Mouse (Mus musculus) MEL (cell line): Measurements from ENCODE around the gene Rps15. TPM values are rescaled to one million over a fixed set of nuclear protein-coding genes. Genes with fewer than 3 reads are reported as not detected.
A peak's percentile ranks its signal among the peaks of the same experiment; 100 is the strongest.

ENCODE experiments used
- DNase-seq: peaks from one replicate; pipeline ENCODE4 v3.0.0; 2011; ENCODE audit warnings: low read depth, low spot score
- H3K27ac ChIP-seq: 2 replicates; pipeline ENCODE4 v1.5.1; 2012; ENCODE audit warnings: low read depth, mild to moderate bottlenecking, control low read depth, low read length, moderate library complexity; ENCODE audit not compliant: control insufficient read depth
- H3K27me3 ChIP-seq, 2 experiments: fragments of 150-350 bp in 1 of 2; sonication (generic) in 1 of 2; 2 replicates each; pipeline ENCODE4 v1.6.1; 2012; ENCODE audit warnings: low read length in 2 of 2, mild to moderate bottlenecking in 2 of 2, improper control_type of control experiment in 1 of 2, moderate library complexity in 1 of 2; ENCODE audit not compliant: insufficient read depth in 2 of 2, control insufficient read depth in 1 of 2
- H3K36me3 ChIP-seq, 2 experiments: 2 replicates each; pipeline ENCODE4 v1.6.1; 2012 to 2014; ENCODE audit warnings: low read length in 2 of 2, improper control_type of control experiment in 1 of 2, inconsistent platforms in 1 of 2, mild to moderate bottlenecking in 1 of 2; ENCODE audit not compliant: insufficient read depth in 2 of 2, control insufficient read depth in 1 of 2
- H3K4me1 ChIP-seq, 2 experiments: fragments of 150-350 bp in 1 of 2; sonication (generic) in 1 of 2; 2 replicates each; pipeline ENCODE4 v1.6.1; 2012; ENCODE audit warnings: low read length in 2 of 2, improper control_type of control experiment in 1 of 2, mild to moderate bottlenecking in 1 of 2; ENCODE audit not compliant: insufficient read depth in 2 of 2, control insufficient read depth in 1 of 2
- H3K4me3 ChIP-seq, 2 experiments: fragments of 150-350 bp in 1 of 2; sonication (generic) in 1 of 2; 2 replicates each; pipeline ENCODE4 v1.5.1; 2012; ENCODE audit warnings: low read depth in 2 of 2, low read length in 2 of 2, mild to moderate bottlenecking in 2 of 2, moderate library complexity in 2 of 2, control low read depth in 1 of 2, improper control_type of control experiment in 1 of 2; ENCODE audit not compliant: control insufficient read depth in 1 of 2, insufficient read depth in 1 of 2
- H3K79me2 ChIP-seq: 2 replicates; pipeline ENCODE4 v1.6.1; 2012; ENCODE audit warnings: mild to moderate bottlenecking, low read length, moderate library complexity; ENCODE audit not compliant: control insufficient read depth, poor library complexity, insufficient read depth
- H3K9ac ChIP-seq: 2 replicates; pipeline ENCODE4 v1.6.1; 2012; ENCODE audit warnings: low read depth, mild to moderate bottlenecking, control low read depth, low read length, moderate library complexity; ENCODE audit not compliant: control insufficient read depth, poor library complexity, severe bottlenecking
- H3K9me3 ChIP-seq: fragments of 150-350 bp; sonication (generic); replicated peaks from 2 replicates; pipeline ENCODE4 v1.6.1; 2012; ENCODE audit warnings: mild to moderate bottlenecking, low read length, improper control_type of control experiment, moderate library complexity; ENCODE audit not compliant: insufficient read depth
- CHD1 ChIP-seq: IDR thresholded peaks from 2 replicates; pipeline ENCODE4 v1.6.1; 2012; ENCODE audit warnings: low read depth, mild to moderate bottlenecking, inconsistent platforms, low read length, improper control_type of control experiment
- CTCF ChIP-seq, 3 experiments: IDR thresholded peaks in 2 of 3; conservative IDR thresholded peaks in 1 of 3; 2 replicates each; pipeline ENCODE4 v1.5.1; 2011 to 2012; ENCODE audit warnings: low read length in 3 of 3, low read depth in 2 of 3, mild to moderate bottlenecking in 2 of 3, improper control_type of control experiment in 1 of 3, inconsistent platforms in 1 of 3, mixed read lengths in 1 of 3, moderate library complexity in 1 of 3; ENCODE audit not compliant: control insufficient read depth in 1 of 3, insufficient read depth in 1 of 3, poor library complexity in 1 of 3, severe bottlenecking in 1 of 3
- E2F4 ChIP-seq: IDR thresholded peaks from 2 replicates; pipeline ENCODE4 v1.6.1; 2011; ENCODE audit warnings: low read depth, low read length, improper control_type of control experiment, borderline replicate concordance
- EP300 ChIP-seq, 2 experiments: IDR thresholded peaks; 2 replicates each; pipeline ENCODE4 v1.6.1; 2011; ENCODE audit warnings: improper control_type of control experiment in 2 of 2, low read length in 2 of 2, low read depth in 1 of 2, mild to moderate bottlenecking in 1 of 2
- ETS1 ChIP-seq: IDR thresholded peaks from 2 replicates; pipeline ENCODE4 v1.6.1; 2012; ENCODE audit warnings: low read depth, mild to moderate bottlenecking, inconsistent platforms, low read length, improper control_type of control experiment, moderate library complexity
- GABPA ChIP-seq: IDR thresholded peaks from 2 replicates; pipeline ENCODE4 v1.6.1; 2012; ENCODE audit warnings: low read depth, mild to moderate bottlenecking, inconsistent platforms, low read length, improper control_type of control experiment, moderate library complexity
- HCFC1 ChIP-seq: IDR thresholded peaks from 2 replicates; pipeline ENCODE4 v1.6.1; 2012; ENCODE audit warnings: low read depth, mild to moderate bottlenecking, inconsistent platforms, low read length, improper control_type of control experiment, moderate library complexity
- KAT2A ChIP-seq: conservative IDR thresholded peaks from 2 replicates; pipeline ENCODE4 v1.6.1; 2012; ENCODE audit warnings: low read depth, low read length, improper control_type of control experiment, inconsistent platforms
- MAFK ChIP-seq: IDR thresholded peaks from 2 replicates; pipeline ENCODE4 v1.6.1; 2011; ENCODE audit warnings: low read depth, mild to moderate bottlenecking, low read length, improper control_type of control experiment, borderline replicate concordance
- MAX ChIP-seq: IDR thresholded peaks from 2 replicates; pipeline ENCODE4 v1.6.1; 2011; ENCODE audit warnings: low read length, improper control_type of control experiment
- MAZ ChIP-seq: IDR thresholded peaks from 2 replicates; pipeline ENCODE4 v1.6.1; 2012; ENCODE audit warnings: low read depth, mild to moderate bottlenecking, inconsistent platforms, low read length, improper control_type of control experiment
- MEF2A ChIP-seq: IDR thresholded peaks from 2 replicates; pipeline ENCODE4 v1.6.1; 2014; ENCODE audit warnings: low read depth, mild to moderate bottlenecking, inconsistent platforms, low read length, improper control_type of control experiment; ENCODE audit not compliant: poor library complexity, insufficient replicate concordance, severe bottlenecking; ENCODE audit errors: extremely low read depth
- MXI1 ChIP-seq: IDR thresholded peaks from 2 replicates; pipeline ENCODE4 v1.6.1; 2011; ENCODE audit warnings: mild to moderate bottlenecking, low read depth, low read length, improper control_type of control experiment
- MYB ChIP-seq: IDR thresholded peaks from 2 replicates; pipeline ENCODE4 v1.6.1; 2011; ENCODE audit warnings: mild to moderate bottlenecking, low read depth, low read length, improper control_type of control experiment
- MYC ChIP-seq: IDR thresholded peaks from 2 replicates; pipeline ENCODE4 v1.6.1; 2011; ENCODE audit warnings: low read depth, mild to moderate bottlenecking, low read length, improper control_type of control experiment, moderate library complexity
- NELFE ChIP-seq: IDR thresholded peaks from 2 replicates; pipeline ENCODE4 v1.6.1; 2011; ENCODE audit warnings: low read depth, low read length, improper control_type of control experiment
- POLR2A ChIP-seq, 2 experiments: IDR thresholded peaks; 2 replicates each; pipeline ENCODE4 v1.6.1; 2011 to 2012; ENCODE audit warnings: low read length in 2 of 2, mild to moderate bottlenecking in 2 of 2, control low read depth in 1 of 2, improper control_type of control experiment in 1 of 2, low read depth in 1 of 2, moderate library complexity in 1 of 2; ENCODE audit not compliant: control insufficient read depth in 1 of 2, insufficient read depth in 1 of 2, poor library complexity in 1 of 2
- POLR2AphosphoS2 ChIP-seq: IDR thresholded peaks from 2 replicates; pipeline ENCODE4 v1.6.1; 2011; ENCODE audit warnings: low read length, improper control_type of control experiment
- POLR2AphosphoS5 ChIP-seq: IDR thresholded peaks from 2 replicates; pipeline ENCODE4 v1.6.1; 2012; ENCODE audit warnings: low read depth, borderline replicate concordance, mild to moderate bottlenecking, inconsistent platforms, low read length, moderate library complexity, mixed read lengths
- RAD21 ChIP-seq: IDR thresholded peaks from 2 replicates; pipeline ENCODE4 v1.6.1; 2011; ENCODE audit warnings: mild to moderate bottlenecking, low read depth, low read length, improper control_type of control experiment
- RCOR1 ChIP-seq: IDR thresholded peaks from 2 replicates; pipeline ENCODE4 v1.6.1; 2012; ENCODE audit warnings: low read depth, mild to moderate bottlenecking, inconsistent platforms, low read length, improper control_type of control experiment
- SIN3A ChIP-seq: IDR thresholded peaks from 2 replicates; pipeline ENCODE4 v1.6.1; 2012; ENCODE audit warnings: low read length, improper control_type of control experiment, inconsistent platforms
- SMC3 ChIP-seq: IDR thresholded peaks from 2 replicates; pipeline ENCODE4 v1.6.1; 2011; ENCODE audit warnings: low read depth, low read length, improper control_type of control experiment
- TAL1 ChIP-seq: IDR thresholded peaks from 2 replicates; pipeline ENCODE4 v1.6.1; 2012; ENCODE audit warnings: mild to moderate bottlenecking, inconsistent platforms, low read length, moderate library complexity, mixed read lengths
- TCF12 ChIP-seq: IDR thresholded peaks from 2 replicates; pipeline ENCODE4 v1.6.1; 2014; ENCODE audit warnings: low read depth, mild to moderate bottlenecking, inconsistent platforms, low read length, improper control_type of control experiment, moderate library complexity
- UBTF ChIP-seq: IDR thresholded peaks from 2 replicates; pipeline ENCODE4 v1.6.1; 2012; ENCODE audit warnings: low read depth, mild to moderate bottlenecking, inconsistent platforms, low read length, improper control_type of control experiment, moderate library complexity, borderline replicate concordance; ENCODE audit not compliant: insufficient read depth
- USF2 ChIP-seq, 2 experiments: IDR thresholded peaks; 2 replicates each; pipeline ENCODE4 v1.6.1; 2011 to 2012; ENCODE audit warnings: improper control_type of control experiment in 2 of 2, low read length in 2 of 2, borderline replicate concordance in 1 of 2, inconsistent platforms in 1 of 2, low read depth in 1 of 2, mild to moderate bottlenecking in 1 of 2; ENCODE audit not compliant: insufficient read depth in 1 of 2
- ZC3H11A ChIP-seq: IDR thresholded peaks from 2 replicates; pipeline ENCODE4 v1.6.1; 2012; ENCODE audit warnings: low read depth, mild to moderate bottlenecking, inconsistent platforms, low read length, improper control_type of control experiment
- ZKSCAN1 ChIP-seq: IDR thresholded peaks from 2 replicates; pipeline ENCODE4 v1.6.1; 2012; ENCODE audit warnings: low read depth, mild to moderate bottlenecking, inconsistent platforms, low read length, improper control_type of control experiment, moderate library complexity
- ZNF384 ChIP-seq: IDR thresholded peaks from 2 replicates; pipeline ENCODE4 v1.6.1; 2012; ENCODE audit warnings: low read depth, mild to moderate bottlenecking, inconsistent platforms, low read length, improper control_type of control experiment
- polyA plus RNA-seq, 2 experiments: library from polyadenylated mRNA; stranded (reverse) in 1 of 2; unstranded in 1 of 2; fragments of >175 nt in 1 of 2; fragments of >200 nt in 1 of 2; gene quantifications; 2 replicates each; pipeline versions ENCODE4 v1.2.1 to v1.2.4; 2012; ENCODE audit warnings: low replicate concordance in 2 of 2, low read depth in 1 of 2; ENCODE audit not compliant: insufficient read length in 2 of 2, insufficient read depth in 1 of 2, missing spikeins in 1 of 2
- total RNA-seq: library from RNA; depleted of rRNA; stranded (reverse); fragments of 300-350 nt; gene quantifications from 2 replicates; pipeline ENCODE4 v1.2.3, GENCODE M21; 2012

Gene Rps15
- total and polyA plus RNA-seq, 3 experiments = 1,331 to 4,320 (median 3,905) TPM

GRCm38 (mm10) chr10:80342305-80342748 lies 50.1 kb downstream of the Rps15 start:
- Histone ChIP-seq H3K4me3 (no peak overlapping the region), H3K9me3 (no peaks in the 10 kb centered on the region), H3K36me3 (peaks cover 0 to 14% of the 10 kb centered on the region in 2 experiments; a peak in 2 of 4 replicates), H3K27me3 (no peaks in the 10 kb centered on the region), H3K4me1 (peaks cover 10 to 22% of the 10 kb centered on the region in 2 experiments), H3K27ac (no peak overlapping the region), H3K79me2 (no peaks in the 10 kb centered on the region), H3K9ac (no peak overlapping the region)
- TF ChIP-seq EP300 (IDR thresholded peaks at IDR 0.05; ENCODE audit: low read depth in 1 of 2, low read length in 2 of 2) (no peak), MEF2A (no peak), RAD21 (no peak), USF2 (IDR thresholded peaks at IDR 0.05; ENCODE audit: borderline replicate concordance in 1 of 2, insufficient read depth in 1 of 2, low read depth in 1 of 2, low read length in 2 of 2) (no peak), MAZ (no peak), TCF12 (no peak), POLR2A (IDR thresholded peaks at IDR 0.05; ENCODE audit: control insufficient read depth in 1 of 2, insufficient read depth in 1 of 2, low read depth in 1 of 2, low read length in 2 of 2, poor library complexity in 1 of 2) (no peak), POLR2AphosphoS2 (no peak), MAFK (no peak), CHD1 (no peak), KAT2A (no peak), ETS1 (no peak), NELFE (no peak), HCFC1 (no peak), ZKSCAN1 (no peak), MYC (no peak), E2F4 (no peak), MAX (no peak)
- DNase-seq = no peak

- Histone ChIP-seq H3K36me3 (peaks cover 0 to 14% of the 10 kb centered on the region in 2 experiments; a peak in 2 of 4 replicates), H3K4me3 (peak overlapping the region; percentile 24 to 53; a peak in 3 of 4 replicates), H3K9me3 (no peaks in the 10 kb centered on the region), H3K4me1 (peaks cover 11 to 25% of the 10 kb centered on the region in 2 experiments), H3K79me2 (no peaks in the 10 kb centered on the region; the same call in 1 of the 2 replicates), H3K27me3 (no peaks in the 10 kb centered on the region), H3K27ac (peak overlapping the region; percentile 81), H3K9ac (peak overlapping the region; percentile 37)
- peak; percentile 82 for DNase-seq
- TF ChIP-seq POLR2AphosphoS5 (no peak), GABPA (no peak), CTCF (IDR thresholded peaks at IDR 0.05 in 2 of 3, conservative IDR thresholded peaks at IDR 0.05 in 1 of 3; ENCODE audit: control insufficient read depth in 1 of 3, insufficient read depth in 1 of 3, low read depth in 2 of 3, low read length in 3 of 3, poor library complexity in 1 of 3, severe bottlenecking in 1 of 3) (no peak), ETS1 (no peak), RAD21 (no peak), ZC3H11A (no peak), RCOR1 (no peak), MAFK (no peak), MAZ (no peak), ZNF384 (no peak), MAX (no peak), MXI1 (no peak; the same call in 1 of the 2 replicates), TAL1 (no peak), SIN3A (no peak), POLR2A (IDR thresholded peaks at IDR 0.05; ENCODE audit: control insufficient read depth in 1 of 2, insufficient read depth in 1 of 2, low read depth in 1 of 2, low read length in 2 of 2, poor library complexity in 1 of 2) (no peak), NELFE (no peak), MYC (no peak), UBTF (no peak), SMC3 (no peak), MYB (no peak)
These were observed 50.6 kb downstream of the Rps15 start for GRCm38 (mm10) chr10:80342749-80343424.
